Mouse (Mus musculus) intestine, embryonic 16.5 days (tissue): ENCODE measurements around the gene Hcfc1. TPM values are rescaled to one million over a fixed set of nuclear protein-coding genes. Genes with fewer than 3 reads are reported as not detected.

Experiments used
- ATAC-seq: fragments of 200-750 bp; cut with Nextera tagmentation; 2 replicates; pipeline ENCODE4 v1.8.0; 2017; ENCODE audit warnings: moderate TSS enrichment, moderate library complexity
- H3K27ac ChIP-seq: fragments of 300-500 bp; sonication (generic); 2 replicates; pipeline ENCODE4 v1.5.1; 2014; ENCODE audit warnings: mild to moderate bottlenecking, low read length
- H3K27me3 ChIP-seq: fragments of 300-500 bp; sonication (generic); replicated peaks from 2 replicates; pipeline ENCODE4 v1.6.1; 2014; ENCODE audit warnings: low read length, control low read depth, mixed read lengths; ENCODE audit not compliant: control insufficient read depth, insufficient read depth
- H3K36me3 ChIP-seq: fragments of 300-500 bp; sonication (generic); 2 replicates; pipeline ENCODE4 v1.6.1; 2014; ENCODE audit warnings: low read length, control low read depth; ENCODE audit not compliant: control insufficient read depth, insufficient read depth
- H3K4me1 ChIP-seq: fragments of 300-500 bp; sonication (generic); 2 replicates; pipeline ENCODE4 v1.6.1; 2014; ENCODE audit warnings: low read length, control low read depth, mixed read lengths; ENCODE audit not compliant: control insufficient read depth, insufficient read depth
- H3K4me2 ChIP-seq: fragments of 300-500 bp; sonication (generic); 2 replicates; pipeline ENCODE4 v1.6.1; 2014; ENCODE audit warnings: low read depth, low read length, control low read depth
- H3K4me3 ChIP-seq: fragments of 300-500 bp; sonication (generic); 2 replicates; pipeline ENCODE4 v1.5.1; 2014; ENCODE audit warnings: mild to moderate bottlenecking, low read length
- H3K9ac ChIP-seq: fragments of 300-500 bp; sonication (generic); 2 replicates; pipeline ENCODE4 v1.6.1; 2014; ENCODE audit warnings: low read depth, low read length
- H3K9me3 ChIP-seq: fragments of 300-500 bp; sonication (generic); 2 replicates; pipeline ENCODE4 v1.6.1; 2016; ENCODE audit warnings: low read length, control low read depth; ENCODE audit not compliant: control insufficient read depth
- WGBS: fragments of 180-500 bp; shearing (Covaris S2); extraction: QIAGEN DNeasy Blood & Tissue Kit; methylation state at CpG from one replicate; pipeline ENCODE4 v1.1.7; 2014; 5-methylcytosine and 5-hydroxymethylcytosine counted together
- polyA plus RNA-seq: library from polyadenylated mRNA; unstranded; fragments of >200 nt; fragmentation: Nextera tagmentation; extraction: Ambion mirVana; gene quantifications from 2 replicates; pipeline ENCODE4 v1.2.1, GENCODE M21; 2015

The Hcfc1 gene
- polyA plus RNA-seq, 1 experiment from 2014 or later: 33.8 TPM

- WGBS: 15% methylated on average over 2 of the region's 2 CpGs
- Histone ChIP-seq H3K4me3 (no peak within 1 kb of the TSS), H3K4me1 (no peaks in the 10 kb centered on the region), H3K27me3 (no peaks in the 10 kb centered on the region), H3K4me2 (no peak within 1 kb of the TSS), H3K9ac (no peak within 1 kb of the TSS), H3K36me3 (no peaks in the 10 kb centered on the region), H3K27ac (no peak within 1 kb of the TSS), H3K9me3 (no peaks in the 10 kb centered on the region)
- no peak for ATAC-seq
These were observed 70.4 kb downstream of the Hcfc1 start, which contains the start of gene L1cam for GRCm38 (mm10) chrX:73895719-73896118. L1cam (minus strand) TSS chrX:73896105.

GRCm38 (mm10) chrX:73892833-73893232, 73.3 kb downstream of the Hcfc1 start:
- no peak overlapping the region for H3K27ac ChIP-seq
- no peaks in the 10 kb centered on the region for H3K36me3 ChIP-seq
- H3K4me2 ChIP-seq: no peak overlapping the region
- no peak for ATAC-seq
- no peaks in the 10 kb centered on the region for H3K4me1 ChIP-seq
- H3K9ac ChIP-seq: no peak overlapping the region
- 93% methylated on average over 14 of the region's 14 CpGs for WGBS
- H3K27me3 ChIP-seq: no peaks in the 10 kb centered on the region
- no peaks in the 10 kb centered on the region for H3K9me3 ChIP-seq
- no peak overlapping the region for H3K4me3 ChIP-seq

Other genes with a start within 250 kb of the Hcfc1 start
- gene Abcd1, start 249.8 kb downstream of the Hcfc1 start, polyA plus RNA-seq: 25.6 and 31.0 TPM in 2 replicates
- gene Plxnb3, start 209.3 kb downstream of the Hcfc1 start, polyA plus RNA-seq: 0.33 and 0.46 TPM in 2 replicates
- gene Srpk3, start 192.0 kb downstream of the Hcfc1 start, polyA plus RNA-seq: 0.99 and 1.9 TPM in 2 replicates
- 267 and 269 TPM in 2 replicates for gene Idh3g, start 179.5 kb downstream of the Hcfc1 start, polyA plus RNA-seq
- 269 TPM in 2 replicates for gene Ssr4, start 179.3 kb downstream of the Hcfc1 start, polyA plus RNA-seq
- gene Pdzd4, start 141.4 kb downstream of the Hcfc1 start, polyA plus RNA-seq: 0.39 and 0.53 TPM in 2 replicates
- gene Avpr2, start 74.3 kb downstream of the Hcfc1 start, polyA plus RNA-seq: 0.06 and 0.17 TPM in 2 replicates
- gene L1cam, start 70.3 kb downstream of the Hcfc1 start, polyA plus RNA-seq: 6.9 and 8.8 TPM in 2 replicates
- gene Arhgap4, start 44.5 kb downstream of the Hcfc1 start, polyA plus RNA-seq: 5.7 and 6.8 TPM in 2 replicates
- 170 and 184 TPM in 2 replicates for gene Naa10, start 44.4 kb downstream of the Hcfc1 start, polyA plus RNA-seq
- gene Renbp, start 35.5 kb downstream of the Hcfc1 start, polyA plus RNA-seq: 351 and 523 TPM in 2 replicates
- 50.4 and 51.7 TPM in 2 replicates for gene Irak1, start 57.6 kb upstream of the Hcfc1 start, polyA plus RNA-seq
- not detected in 2 replicates for gene Opn1mw, start 161.1 kb upstream of the Hcfc1 start, polyA plus RNA-seq
- 10.0 and 10.1 TPM in 2 replicates for gene Mecp2, start 169.0 kb upstream of the Hcfc1 start, polyA plus RNA-seq
- not detected in 2 replicates for gene Tex28, start 201.5 kb upstream of the Hcfc1 start, polyA plus RNA-seq
- 0.05 TPM in 1 of 2 replicates, not detected in the other for gene Tktl1, start 210.9 kb upstream of the Hcfc1 start, polyA plus RNA-seq